Mouse (Mus musculus) MEL (cell line): ENCODE results near the gene Gpx3. TPM values are rescaled to one million over a fixed set of nuclear protein-coding genes. Genes with fewer than 3 reads are reported as not detected.

ENCODE experiments used
- DNase-seq: peaks from one replicate; pipeline ENCODE4 v3.0.0; 2011; ENCODE audit warnings: low read depth, low spot score
- H3K27ac ChIP-seq: 2 replicates; pipeline ENCODE4 v1.5.1; 2012; ENCODE audit warnings: low read depth, mild to moderate bottlenecking, control low read depth, low read length, moderate library complexity; ENCODE audit not compliant: control insufficient read depth
- H3K27me3 ChIP-seq, 2 experiments: fragments of 150-350 bp in 1 of 2; sonication (generic) in 1 of 2; 2 replicates each; pipeline ENCODE4 v1.6.1; 2012; ENCODE audit warnings: low read length in 2 of 2, mild to moderate bottlenecking in 2 of 2, improper control_type of control experiment in 1 of 2, moderate library complexity in 1 of 2; ENCODE audit not compliant: insufficient read depth in 2 of 2, control insufficient read depth in 1 of 2
- H3K36me3 ChIP-seq, 2 experiments: 2 replicates each; pipeline ENCODE4 v1.6.1; 2012 to 2014; ENCODE audit warnings: low read length in 2 of 2, improper control_type of control experiment in 1 of 2, inconsistent platforms in 1 of 2, mild to moderate bottlenecking in 1 of 2; ENCODE audit not compliant: insufficient read depth in 2 of 2, control insufficient read depth in 1 of 2
- H3K4me1 ChIP-seq, 2 experiments: fragments of 150-350 bp in 1 of 2; sonication (generic) in 1 of 2; 2 replicates each; pipeline ENCODE4 v1.6.1; 2012; ENCODE audit warnings: low read length in 2 of 2, improper control_type of control experiment in 1 of 2, mild to moderate bottlenecking in 1 of 2; ENCODE audit not compliant: insufficient read depth in 2 of 2, control insufficient read depth in 1 of 2
- H3K4me3 ChIP-seq, 2 experiments: fragments of 150-350 bp in 1 of 2; sonication (generic) in 1 of 2; 2 replicates each; pipeline ENCODE4 v1.5.1; 2012; ENCODE audit warnings: low read depth in 2 of 2, low read length in 2 of 2, mild to moderate bottlenecking in 2 of 2, moderate library complexity in 2 of 2, control low read depth in 1 of 2, improper control_type of control experiment in 1 of 2; ENCODE audit not compliant: control insufficient read depth in 1 of 2, insufficient read depth in 1 of 2
- H3K79me2 ChIP-seq: 2 replicates; pipeline ENCODE4 v1.6.1; 2012; ENCODE audit warnings: mild to moderate bottlenecking, low read length, moderate library complexity; ENCODE audit not compliant: control insufficient read depth, poor library complexity, insufficient read depth
- H3K9ac ChIP-seq: 2 replicates; pipeline ENCODE4 v1.6.1; 2012; ENCODE audit warnings: low read depth, mild to moderate bottlenecking, control low read depth, low read length, moderate library complexity; ENCODE audit not compliant: control insufficient read depth, poor library complexity, severe bottlenecking
- H3K9me3 ChIP-seq: fragments of 150-350 bp; sonication (generic); replicated peaks from 2 replicates; pipeline ENCODE4 v1.6.1; 2012; ENCODE audit warnings: mild to moderate bottlenecking, low read length, improper control_type of control experiment, moderate library complexity; ENCODE audit not compliant: insufficient read depth
- CHD2 ChIP-seq: IDR thresholded peaks from 2 replicates; pipeline ENCODE4 v1.6.1; 2011; ENCODE audit warnings: low read length, improper control_type of control experiment
- E2F4 ChIP-seq: IDR thresholded peaks from 2 replicates; pipeline ENCODE4 v1.6.1; 2011; ENCODE audit warnings: low read depth, low read length, improper control_type of control experiment, borderline replicate concordance
- ELF1 ChIP-seq: IDR thresholded peaks from 2 replicates; pipeline ENCODE4 v1.6.1; 2014; ENCODE audit warnings: low read depth, mild to moderate bottlenecking, inconsistent platforms, low read length, improper control_type of control experiment, moderate library complexity
- EP300 ChIP-seq, 2 experiments: IDR thresholded peaks; 2 replicates each; pipeline ENCODE4 v1.6.1; 2011; ENCODE audit warnings: improper control_type of control experiment in 2 of 2, low read length in 2 of 2, low read depth in 1 of 2, mild to moderate bottlenecking in 1 of 2
- ETS1 ChIP-seq: IDR thresholded peaks from 2 replicates; pipeline ENCODE4 v1.6.1; 2012; ENCODE audit warnings: low read depth, mild to moderate bottlenecking, inconsistent platforms, low read length, improper control_type of control experiment, moderate library complexity
- GABPA ChIP-seq: IDR thresholded peaks from 2 replicates; pipeline ENCODE4 v1.6.1; 2012; ENCODE audit warnings: low read depth, mild to moderate bottlenecking, inconsistent platforms, low read length, improper control_type of control experiment, moderate library complexity
- HCFC1 ChIP-seq: IDR thresholded peaks from 2 replicates; pipeline ENCODE4 v1.6.1; 2012; ENCODE audit warnings: low read depth, mild to moderate bottlenecking, inconsistent platforms, low read length, improper control_type of control experiment, moderate library complexity
- MAFK ChIP-seq: IDR thresholded peaks from 2 replicates; pipeline ENCODE4 v1.6.1; 2011; ENCODE audit warnings: low read depth, mild to moderate bottlenecking, low read length, improper control_type of control experiment, borderline replicate concordance
- MEF2A ChIP-seq: IDR thresholded peaks from 2 replicates; pipeline ENCODE4 v1.6.1; 2014; ENCODE audit warnings: low read depth, mild to moderate bottlenecking, inconsistent platforms, low read length, improper control_type of control experiment; ENCODE audit not compliant: poor library complexity, insufficient replicate concordance, severe bottlenecking; ENCODE audit errors: extremely low read depth
- MXI1 ChIP-seq: IDR thresholded peaks from 2 replicates; pipeline ENCODE4 v1.6.1; 2011; ENCODE audit warnings: mild to moderate bottlenecking, low read depth, low read length, improper control_type of control experiment
- MYB ChIP-seq: IDR thresholded peaks from 2 replicates; pipeline ENCODE4 v1.6.1; 2011; ENCODE audit warnings: mild to moderate bottlenecking, low read depth, low read length, improper control_type of control experiment
- MYC ChIP-seq: IDR thresholded peaks from 2 replicates; pipeline ENCODE4 v1.6.1; 2011; ENCODE audit warnings: low read depth, mild to moderate bottlenecking, low read length, improper control_type of control experiment, moderate library complexity
- POLR2AphosphoS5 ChIP-seq: IDR thresholded peaks from 2 replicates; pipeline ENCODE4 v1.6.1; 2012; ENCODE audit warnings: low read depth, borderline replicate concordance, mild to moderate bottlenecking, inconsistent platforms, low read length, moderate library complexity, mixed read lengths
- SIN3A ChIP-seq: IDR thresholded peaks from 2 replicates; pipeline ENCODE4 v1.6.1; 2012; ENCODE audit warnings: low read length, improper control_type of control experiment, inconsistent platforms
- SMC3 ChIP-seq: IDR thresholded peaks from 2 replicates; pipeline ENCODE4 v1.6.1; 2011; ENCODE audit warnings: low read depth, low read length, improper control_type of control experiment
- TBP ChIP-seq: IDR thresholded peaks from 2 replicates; pipeline ENCODE4 v1.8.0; 2011; ENCODE audit warnings: low read depth, low read length, improper control_type of control experiment
- UBTF ChIP-seq: IDR thresholded peaks from 2 replicates; pipeline ENCODE4 v1.6.1; 2012; ENCODE audit warnings: low read depth, mild to moderate bottlenecking, inconsistent platforms, low read length, improper control_type of control experiment, moderate library complexity, borderline replicate concordance; ENCODE audit not compliant: insufficient read depth
- ZC3H11A ChIP-seq: IDR thresholded peaks from 2 replicates; pipeline ENCODE4 v1.6.1; 2012; ENCODE audit warnings: low read depth, mild to moderate bottlenecking, inconsistent platforms, low read length, improper control_type of control experiment
- ZKSCAN1 ChIP-seq: IDR thresholded peaks from 2 replicates; pipeline ENCODE4 v1.6.1; 2012; ENCODE audit warnings: low read depth, mild to moderate bottlenecking, inconsistent platforms, low read length, improper control_type of control experiment, moderate library complexity
- ZMIZ1 ChIP-seq: IDR thresholded peaks from 2 replicates; pipeline ENCODE4 v1.6.1; 2012; ENCODE audit warnings: low read depth, mild to moderate bottlenecking, inconsistent platforms, low read length, improper control_type of control experiment, moderate library complexity
- ZNF384 ChIP-seq: IDR thresholded peaks from 2 replicates; pipeline ENCODE4 v1.6.1; 2012; ENCODE audit warnings: low read depth, mild to moderate bottlenecking, inconsistent platforms, low read length, improper control_type of control experiment
- polyA plus RNA-seq, 2 experiments: library from polyadenylated mRNA; stranded (reverse) in 1 of 2; unstranded in 1 of 2; fragments of >175 nt in 1 of 2; fragments of >200 nt in 1 of 2; gene quantifications; 2 replicates each; pipeline versions ENCODE4 v1.2.1 to v1.2.4; 2012; ENCODE audit warnings: low replicate concordance in 2 of 2, low read depth in 1 of 2; ENCODE audit not compliant: insufficient read length in 2 of 2, insufficient read depth in 1 of 2, missing spikeins in 1 of 2
- total RNA-seq: library from RNA; depleted of rRNA; stranded (reverse); fragments of 300-350 nt; gene quantifications from 2 replicates; pipeline ENCODE4 v1.2.3, GENCODE M21; 2012

Gpx3 gene
- total and polyA plus RNA-seq, 3 experiments, result 0.12 to 0.15 TPM; not detected in 1

- peaks cover 0 to 4% of the 10 kb centered on the region in 2 experiments; a peak in 1 of 4 replicates for H3K27me3 ChIP-seq
- peaks cover 0 to 5% of the 10 kb centered on the region in 2 experiments; a peak in 1 of 4 replicates for H3K36me3 ChIP-seq
- H3K27ac ChIP-seq, result no peak overlapping the region
- no peak for TF ChIP-seq TBP
- no peak for TF ChIP-seq HCFC1
- no peak for TF ChIP-seq ELF1
- no peak for TF ChIP-seq ETS1
- no peak for TF ChIP-seq MXI1
- no peak for DNase-seq
- no peaks in the 10 kb centered on the region for H3K79me2 ChIP-seq
- H3K9me3 ChIP-seq, result no peaks in the 10 kb centered on the region
- no peak overlapping the region for H3K4me3 ChIP-seq
- H3K4me1 ChIP-seq, result peaks cover 2 to 7% of the 10 kb centered on the region in 2 experiments; a peak in 3 of 4 replicates
- no peak overlapping the region for H3K9ac ChIP-seq
Observed at GRCm38 (mm10) chr11:54905086-54905485, 2.8 kb downstream of the Gpx3 start.

DNA sequence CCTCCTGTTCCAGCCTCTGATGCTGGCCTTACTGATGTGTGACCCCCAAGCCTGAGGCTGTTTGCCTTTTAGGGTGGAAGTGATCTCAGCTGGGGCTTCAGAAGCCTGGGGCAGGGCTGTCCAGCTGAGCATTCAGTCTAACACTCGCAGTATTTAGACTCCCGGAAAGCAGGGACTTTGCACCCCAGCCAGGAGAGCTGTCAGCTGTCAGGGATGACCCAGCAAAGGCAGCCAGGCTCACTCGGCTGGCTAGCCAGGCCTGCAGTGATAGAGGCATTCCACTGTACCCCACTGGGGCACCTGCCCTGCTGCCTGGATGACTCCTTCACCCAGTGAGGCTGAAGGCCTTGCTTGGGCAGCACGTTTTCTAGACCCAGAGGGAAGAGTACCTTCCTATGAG is 3.7 kb downstream of the Gpx3 start:
- no peak for DNase-seq
- H3K36me3 ChIP-seq, result peaks cover 0 to 5% of the 10 kb centered on the region in 2 experiments; a peak in 1 of 4 replicates
- no peak overlapping the region for H3K9ac ChIP-seq
- no peaks in the 10 kb centered on the region for H3K79me2 ChIP-seq
- H3K27me3 ChIP-seq, result peaks cover 0 to 2% of the 10 kb centered on the region in 2 experiments; a peak in 1 of 4 replicates
- no peak overlapping the region for H3K4me3 ChIP-seq
- no peaks in the 10 kb centered on the region for H3K9me3 ChIP-seq
- no peak overlapping the region for H3K27ac ChIP-seq
- no peak for TF ChIP-seq MYB
- TF ChIP-seq ETS1, result no peak
- TF ChIP-seq ZC3H11A, result no peak
- no peak for TF ChIP-seq EP300 (IDR thresholded peaks at IDR 0.05; ENCODE audit: low read depth in 1 of 2, low read length in 2 of 2)
- TF ChIP-seq ZKSCAN1, result no peak
- TF ChIP-seq MYC, result no peak
- no peak for TF ChIP-seq MAFK
- TF ChIP-seq, all 39 proteins: peak for 0
- H3K4me1 ChIP-seq, result peaks cover 2 to 7% of the 10 kb centered on the region in 2 experiments; a peak in 3 of 4 replicates

- peaks cover 2 to 7% of the 10 kb centered on the region in 2 experiments; a peak in 3 of 4 replicates for H3K4me1 ChIP-seq
- no peak overlapping the region for H3K4me3 ChIP-seq
- H3K36me3 ChIP-seq, result peaks cover 0 to 5% of the 10 kb centered on the region in 2 experiments; a peak in 1 of 4 replicates
- no peaks in the 10 kb centered on the region for H3K27me3 ChIP-seq
- no peak overlapping the region for H3K27ac ChIP-seq
- no peaks in the 10 kb centered on the region for H3K9me3 ChIP-seq
- H3K9ac ChIP-seq, result no peak overlapping the region
- no peaks in the 10 kb centered on the region for H3K79me2 ChIP-seq
- DNase-seq, result no peak
- TF ChIP-seq HCFC1 (no peak), MEF2A (no peak), POLR2AphosphoS5 (no peak), SMC3 (no peak), UBTF (no peak), ZNF384 (no peak), ELF1 (no peak), SIN3A (no peak), GABPA (no peak), E2F4 (no peak), ZMIZ1 (no peak), CHD2 (no peak)
- TF ChIP-seq, all 39 proteins: peak for 0
Observed at GRCm38 (mm10) chr11:54906466-54906865, 4.2 kb downstream of the Gpx3 start.
